Comparison of ENCODE assay signal across 8 mouse cellular contexts in genomic region chr10:80939671-80940070, GRCm38 (mm10). TPM values are rescaled to one million over a fixed set of nuclear protein-coding genes. Genes with fewer than 3 reads are reported as not detected.
DNase-seq lines count a peak whose midpoint lies in the region; TF ChIP-seq lines count a peak whose summit lies in the region.

No protein-coding gene starts in this region.

- peaks cover 7% of the 10 kb centered on the region for H3K4me1 ChIP-seq in cortical plate, adult 2 months (ENCODE audit: control insufficient read depth, insufficient read depth, low read length)
- H3K4me1 ChIP-seq in megakaryocyte, embryonic 14.5 days: peaks cover 95% of the 10 kb centered on the region

- intact Hi-C loops in left cerebral cortex, postnatal 10 days (cut with DNase I): no loop called here

- H3K4me3 ChIP-seq in cortical plate, adult 2 months (ENCODE audit: insufficient read depth, low read length): peak overlapping the region; percentile 29
- H3K4me3 ChIP-seq in megakaryocyte, embryonic 14.5 days (replicated peaks): peak overlapping the region; percentile 89

- H3K27ac ChIP-seq in cortical plate, adult 2 months (ENCODE audit: insufficient read depth, low read length): no peak overlapping the region

- no peaks in the 10 kb centered on the region for H3K9me3 ChIP-seq in megakaryocyte, embryonic 14.5 days

- TF ChIP-seq CTCF in cortical plate, adult 2 months (IDR thresholded peaks at IDR 0.05; ENCODE audit: extremely low read depth, insufficient read depth, low read length): no peak

- TF ChIP-seq POLR2A in cortical plate, adult 2 months (IDR thresholded peaks at IDR 0.05; ENCODE audit: extremely low read depth, insufficient read depth, low read length): no peak

- H3K27me3 ChIP-seq in megakaryocyte, embryonic 14.5 days (replicated peaks): peaks cover 59% of the 10 kb centered on the region

- no peaks in the 10 kb centered on the region for H3K36me3 ChIP-seq in megakaryocyte, embryonic 14.5 days (replicated peaks; ENCODE audit: low read length)

- peak; percentile 90 to 95 for DNase-seq in adrenal gland, adult (ENCODE audit: inconsistent age in 2 of 2, low spot score in 1 of 2)
- peak; percentile 86 to 93 for DNase-seq in gastrocnemius, adult 8-10 months (ENCODE audit: low spot score in 2 of 2)
- DNase-seq in induced T-regulatory cell, adult 2 months (ENCODE audit: low read depth): peak; percentile 94
- peak; percentile 76 to 91 for DNase-seq in left cerebral cortex, postnatal 10 days (ENCODE audit: extremely low spot score in 1 of 2, low spot score in 2 of 2)
- peak; percentile 81 for DNase-seq in right cerebral cortex, postnatal 14 days
- peak; percentile 76 to 85 for DNase-seq in urinary bladder, postnatal 36 days (ENCODE audit: low spot score in 2 of 2)

RNA-seq across cellular contexts. Expression of gene Gadd45b, which starts 9.8 kb away (rescaled TPM):
- 23.9 and 25.6 TPM in 2 replicates for polyA plus RNA-seq in cortical plate, adult 2 months (2012; rRNA removed)
- total RNA-seq in gastrocnemius, adult 8-10 months (2022): 10 to 100 TPM in 3 of 4 experiments, 1 to 10 TPM in 1; 6.8 to 31.8 (median 26.9) TPM
- 10 to 100 TPM in 1 of 2 experiments, 1 to 10 TPM in 1; 8.2 to 10.4 TPM for total RNA-seq in left cerebral cortex, postnatal 10 days (2021)
- polyA plus RNA-seq in megakaryocyte, embryonic 14.5 days (2012; ENCODE audit: insufficient read depth, low replicate concordance): 29.3 and 96.0 TPM in 2 replicates

RNA-seq across cellular contexts. Expression of gene Lmnb2, which starts 21.6 kb away (rescaled TPM):
- 23.6 and 24.5 TPM in 2 replicates for polyA plus RNA-seq in cortical plate, adult 2 months (2012; rRNA removed)
- total RNA-seq in gastrocnemius, adult 8-10 months (2022): 1 to 10 TPM; 2.1 to 4.0 (median 2.3) TPM
- 10 to 100 TPM; 20.4 to 21.3 TPM for total RNA-seq in left cerebral cortex, postnatal 10 days (2021)
- polyA plus RNA-seq in megakaryocyte, embryonic 14.5 days (2012; ENCODE audit: insufficient read depth, low replicate concordance): 11.8 and 16.6 TPM in 2 replicates

RNA-seq across cellular contexts. Expression of gene Timm13, which starts 38.9 kb away (rescaled TPM):
- 207 and 219 TPM in 2 replicates for polyA plus RNA-seq in cortical plate, adult 2 months (2012; rRNA removed)
- 100 to 1,000 TPM; 119 to 143 (median 123) TPM for total RNA-seq in gastrocnemius, adult 8-10 months (2022)
- total RNA-seq in left cerebral cortex, postnatal 10 days (2021): 100 to 1,000 TPM; 158 to 161 TPM
- 88.8 and 345 TPM in 2 replicates for polyA plus RNA-seq in megakaryocyte, embryonic 14.5 days (2012; ENCODE audit: insufficient read depth, low replicate concordance)

Comparison
In these comparisons a context has a peak if more than half of its experiments do, and no peak if none do; other contexts are left out.
1. RNA of gene Lmnb2, which starts 21.6 kb away (total RNA-seq): 20.4 to 21.3 TPM in left cerebral cortex, postnatal 10 days; 2.1 to 4.0 TPM in gastrocnemius, adult 8-10 months; every median in the first group is over 4 times any median in the second.
2. Peak in every context shown above with its lines, with median percentiles within 50 percentile points of each other: DNase-seq.